Mouse (Mus musculus) embryonic stem cell, embryonic (primary cell): ENCODE results near the gene Pla2g5.

Experiments
- CTCF ChIA-PET, 4 experiments: fragments of 300-600 bp in 2 of 4; fragments of 350-600 bp in 2 of 4; sonication (Branson Sonifier 250); formaldehyde crosslinking; loops; one replicate each; lab custom pipeline; 2022; ENCODE audit warnings: inconsistent platforms in 2 of 4; lab: Charles Lee
- POLR2A ChIA-PET, 4 experiments: fragments of 300-600 bp in 2 of 4; fragments of 350-600 bp in 2 of 4; sonication (Branson Sonifier 250); formaldehyde crosslinking; loops; one replicate each; lab custom pipeline; 2022; ENCODE audit warnings: antibody characterized with exemption in 4 of 4, inconsistent platforms in 1 of 4; lab: Charles Lee

Pla2g5 gene

GRCm38 (mm10) chr4:138868666-138869065, 5.4 kb upstream of the Pla2g5 start:
- CTCF ChIA-PET: interaction anchor here (0.6 to 2.1 kb wide), 19 partner anchors 9 to 1054 kb away, joined by 3 to 11 read pairs (median 4); partner anchors contain the start of gene Otud3 (in 1 of the 4)
- POLR2A ChIA-PET: interaction anchor here in 3 of 4 experiments (0.6 to 1.3 kb wide), 8 partner anchors 9 to 139 kb away, joined by 3 to 8 read pairs (median 4); partner anchors contain the start of gene Pla2g2e (in 1 of the 3)

GRCm38 (mm10) chr4:138866413-138866812, 3.1 kb upstream of the Pla2g5 start:
- ChIA-PET CTCF (interaction anchor here in 2 of 4 experiments (0.6 to 1.5 kb wide), 5 partner anchors 10 to 162 kb away, joined by 3 to 6 read pairs (median 3); no protein-coding TSS in a partner anchor), POLR2A (interaction anchor here in 1 of 4 experiments (1.1 kb wide), 1 partner anchor 47 kb away, joined by 3 read pairs; the partner anchor contains the start of gene Otud3)

GRCm38 (mm10) chr4:138865991-138866390, 2.7 kb upstream of the Pla2g5 start:
- ChIA-PET CTCF (interaction anchor here in 2 of 4 experiments (0.6 to 1.5 kb wide), 3 partner anchors 9 to 162 kb away, joined by 3 to 6 read pairs (median 4); no protein-coding TSS in a partner anchor), POLR2A (interaction anchor here in 1 of 4 experiments (1.1 kb wide), 1 partner anchor 47 kb away, joined by 3 read pairs; the partner anchor contains the start of gene Otud3)

- ChIA-PET CTCF (interaction anchor here (0.6 to 1.5 kb wide), 23 partner anchors 9 to 1851 kb away, joined by 3 to 8 read pairs (median 4); partner anchors contain the start of genes Htr6 (in 1 of the 4) and Pla2g2e (in 1 of the 4)), POLR2A (interaction anchor here in 3 of 4 experiments (0.6 to 1.2 kb wide), 11 partner anchors 12 to 956 kb away, joined by 3 to 5 read pairs (median 4); no protein-coding TSS in a partner anchor)
These were observed 1.8 kb upstream of the Pla2g5 start for GRCm38 (mm10) chr4:138865092-138865491.

GRCm38 (mm10) chr4:138859728-138860127, 3.6 kb downstream of the Pla2g5 start:
- ChIA-PET CTCF (interaction anchor here (0.6 to 3.8 kb wide), 48 partner anchors 8 to 895 kb away, joined by 3 to 21 read pairs (median 4); partner anchors contain the start of genes Mul1 (in 1 of the 4), Otud3 (in 1 of the 4), Pink1 (in 1 of the 4) and Pla2g2c (in 1 of the 4)), POLR2A (interaction anchor here in 3 of 4 experiments (0.8 to 2.7 kb wide), 14 partner anchors 23 to 415 kb away, joined by 3 to 14 read pairs (median 4); no protein-coding TSS in a partner anchor)

- POLR2A ChIA-PET: interaction anchor here in 3 of 4 experiments (0.6 to 2.7 kb wide), 19 partner anchors 16 to 415 kb away, joined by 3 to 14 read pairs (median 4); no protein-coding TSS in a partner anchor
- CTCF ChIA-PET: interaction anchor here (0.5 to 3.8 kb wide), 79 partner anchors 9 to 1951 kb away, joined by 3 to 21 read pairs (median 4); partner anchors contain the start of genes Gm13030 (in 1 of the 4), Mul1 (in 1 of the 4), Otud3 (in 1 of the 4) and Padi3 (in 1 of the 4)
These were observed 4.0 kb downstream of the Pla2g5 start for GRCm38 (mm10) chr4:138859245-138859644.

- ChIA-PET POLR2A (interaction anchor here (0.6 to 2.7 kb wide), 12 partner anchors 15 to 414 kb away, joined by 3 to 14 read pairs (median 4); no protein-coding TSS in a partner anchor), CTCF (interaction anchor here (0.6 to 3.8 kb wide), 47 partner anchors 10 to 786 kb away, joined by 3 to 21 read pairs (median 4); partner anchors contain the start of genes Gm13030 (in 1 of the 4), Mul1 (in 1 of the 4), Otud3 (in 1 of the 4) and Pla2g2e (in 1 of the 4))
These were observed 4.8 kb downstream of the Pla2g5 start for GRCm38 (mm10) chr4:138858446-138858845.

GRCm38 (mm10) chr4:138857576-138857975, 5.7 kb downstream of the Pla2g5 start:
- POLR2A ChIA-PET: interaction anchor here (0.5 to 2.7 kb wide), 10 partner anchors 14 to 410 kb away, joined by 3 to 14 read pairs (median 4); no protein-coding TSS in a partner anchor
- CTCF ChIA-PET: interaction anchor here in 3 of 4 experiments (0.6 to 3.8 kb wide), 32 partner anchors 11 to 826 kb away, joined by 3 to 60 read pairs (median 5); partner anchors contain the start of gene Mul1 (in 1 of the 3)

- POLR2A ChIA-PET: interaction anchor here in 3 of 4 experiments (0.6 to 1.8 kb wide), 16 partner anchors 13 to 412 kb away, joined by 3 to 7 read pairs (median 3); partner anchors contain the start of gene Otud3 (in 1 of the 3)
- CTCF ChIA-PET: interaction anchor here (0.5 to 3.8 kb wide), 154 partner anchors 8 to 1079 kb away, joined by 3 to 60 read pairs (median 4); partner anchors contain the start of genes Otud3 (in 2 of the 4), Pla2g2e (in 2 of the 4), Camk2n1 (in 1 of the 4) and Fam43b (in 1 of the 4)
These were observed 6.8 kb downstream of the Pla2g5 start for GRCm38 (mm10) chr4:138856491-138856890.

GRCm38 (mm10) chr4:138855092-138855632, 8.1 kb downstream of the Pla2g5 start:
- POLR2A ChIA-PET: interaction anchor here in 2 of 4 experiments (0.7 to 0.8 kb wide), 2 partner anchors 147 to 488 kb away, joined by 3 to 4 read pairs; no protein-coding TSS in a partner anchor
- CTCF ChIA-PET: interaction anchor here in 1 of 4 experiments (1.2 kb wide), 3 partner anchors 147 to 407 kb away, joined by 3 read pairs; no protein-coding TSS in a partner anchor

- POLR2A ChIA-PET: interaction anchor here in 2 of 4 experiments (0.5 to 1.9 kb wide), 4 partner anchors 12 to 408 kb away, joined by 3 to 6 read pairs (median 4); no protein-coding TSS in a partner anchor
- CTCF ChIA-PET: interaction anchor here in 3 of 4 experiments (0.7 to 4.0 kb wide), 6 partner anchors 104 to 1176 kb away, joined by 3 to 24 read pairs (median 8); no protein-coding TSS in a partner anchor
These were observed 10.3 kb downstream of the Pla2g5 start for GRCm38 (mm10) chr4:138852961-138853360.

- ChIA-PET POLR2A (interaction anchor here in 3 of 4 experiments (0.5 to 1.8 kb wide), 12 partner anchors 29 to 1048 kb away, joined by 3 to 11 read pairs (median 4); no protein-coding TSS in a partner anchor), CTCF (interaction anchor here (0.6 to 4.0 kb wide), 39 partner anchors 9 to 532 kb away, joined by 3 to 24 read pairs (median 4); partner anchors contain the start of gene Pla2g2e (in 2 of the 4))
These were observed 11.8 kb downstream of the Pla2g5 start for GRCm38 (mm10) chr4:138851463-138851862.

GRCm38 (mm10) chr4:138841386-138841785, 21.9 kb downstream of the Pla2g5 start:
- POLR2A ChIA-PET: interaction anchor here in 1 of 4 experiments (1.1 to 1.6 kb wide), 2 partner anchors 12 to 133 kb away, joined by 3 to 4 read pairs; no protein-coding TSS in a partner anchor
- CTCF ChIA-PET: interaction anchor here (0.6 to 2.5 kb wide), 7 partner anchors 10 to 559 kb away, joined by 3 to 17 read pairs (median 4); no protein-coding TSS in a partner anchor

GRCm38 (mm10) chr4:138840726-138841125, 22.6 kb downstream of the Pla2g5 start:
- CTCF ChIA-PET: interaction anchor here (0.6 to 2.5 kb wide), 7 partner anchors 15 to 558 kb away, joined by 3 to 17 read pairs (median 4); no protein-coding TSS in a partner anchor
- POLR2A ChIA-PET: interaction anchor here in 1 of 4 experiments (0.5 to 1.6 kb wide), 4 partner anchors 11 to 165 kb away, joined by 3 to 4 read pairs (median 3); no protein-coding TSS in a partner anchor

- CTCF ChIA-PET: interaction anchor here in 1 of 4 experiments (2.5 kb wide), 1 partner anchor 17 kb away, joined by 17 read pairs; no protein-coding TSS in a partner anchor
These were observed 23.5 kb downstream of the Pla2g5 start for GRCm38 (mm10) chr4:138839806-138840205.

GRCm38 (mm10) chr4:138827147-138827546, 36.1 kb downstream of the Pla2g5 start:
- CTCF ChIA-PET: interaction anchor here in 3 of 4 experiments (0.6 to 2.0 kb wide), 4 partner anchors 29 to 786 kb away, joined by 3 to 6 read pairs (median 4); no protein-coding TSS in a partner anchor
- POLR2A ChIA-PET: interaction anchor here in 3 of 4 experiments (0.6 to 1.4 kb wide), 4 partner anchors 16 to 416 kb away, joined by 3 to 5 read pairs (median 3); no protein-coding TSS in a partner anchor

More at GRCm38 (mm10) chr4:138839806-138840205, 23.5 kb downstream of the Pla2g5 start:
- POLR2A ChIA-PET: no interaction called here
